Mouse (Mus musculus): Measurements from ENCODE around the gene Fabp3.

Gene Fabp3

GRCm38 (mm10) chr4:130327366-130327765 lies 19.0 kb downstream of the Fabp3 start:
- no peak for DNase-seq (ENCODE audit: low spot score)

DNA sequence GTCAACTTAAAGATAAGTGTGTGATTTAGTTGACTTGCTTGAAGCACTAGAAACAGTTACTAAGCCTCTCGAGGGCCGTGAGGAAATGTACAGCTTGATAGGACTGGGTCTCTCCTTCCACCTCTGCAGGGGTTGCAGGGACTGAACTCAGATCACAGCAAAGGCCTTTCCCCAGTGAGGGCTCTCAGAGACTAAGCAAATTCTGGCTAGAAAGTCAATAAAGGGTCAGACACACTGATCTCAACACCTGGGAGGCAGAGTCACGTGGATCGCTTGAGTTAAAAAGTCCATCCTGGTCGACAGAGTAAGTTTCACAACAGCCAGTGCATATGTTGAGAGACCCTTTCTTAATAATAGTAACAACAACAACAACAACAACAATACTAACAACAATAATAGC lies 27.5 kb downstream of the Fabp3 start:
- no peak for DNase-seq (ENCODE audit: low spot score)

- DNase-seq (ENCODE audit: low spot score): peak; percentile 66
These were observed 33.3 kb downstream of the Fabp3 start for GRCm38 (mm10) chr4:130341691-130342090.

DNA sequence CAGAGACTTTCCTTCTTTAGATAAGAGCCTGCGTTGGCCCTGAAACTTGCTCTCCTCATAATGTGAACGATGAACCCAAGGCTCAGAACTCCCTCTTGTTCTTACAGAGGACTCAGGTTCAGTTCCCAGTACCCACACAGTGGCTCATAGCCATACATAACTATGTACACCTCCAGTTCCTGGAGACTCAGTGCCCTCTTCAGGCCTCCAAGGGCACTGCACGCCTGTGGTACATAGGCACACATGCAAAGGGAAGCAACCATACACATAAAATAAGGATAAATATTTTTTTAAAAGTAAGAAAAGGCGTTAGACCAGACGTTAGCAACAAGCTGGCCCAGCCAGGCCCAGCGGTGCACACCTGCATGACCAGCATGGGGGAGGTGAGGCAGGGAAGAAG lies 41.3 kb downstream of the Fabp3 start:
- DNase-seq (ENCODE audit: low spot score): no peak

GRCm38 (mm10) chr4:130350690-130351422 lies 42.5 kb downstream of the Fabp3 start:
- DNase-seq (ENCODE audit: low spot score): no peak

GRCm38 (mm10) chr4:130352588-130352987 lies 44.2 kb downstream of the Fabp3 start:
- no peak for DNase-seq (ENCODE audit: low spot score)

GRCm38 (mm10) chr4:130357946-130358345 lies 49.6 kb downstream of the Fabp3 start:
- no peak for DNase-seq (ENCODE audit: low spot score)

DNA sequence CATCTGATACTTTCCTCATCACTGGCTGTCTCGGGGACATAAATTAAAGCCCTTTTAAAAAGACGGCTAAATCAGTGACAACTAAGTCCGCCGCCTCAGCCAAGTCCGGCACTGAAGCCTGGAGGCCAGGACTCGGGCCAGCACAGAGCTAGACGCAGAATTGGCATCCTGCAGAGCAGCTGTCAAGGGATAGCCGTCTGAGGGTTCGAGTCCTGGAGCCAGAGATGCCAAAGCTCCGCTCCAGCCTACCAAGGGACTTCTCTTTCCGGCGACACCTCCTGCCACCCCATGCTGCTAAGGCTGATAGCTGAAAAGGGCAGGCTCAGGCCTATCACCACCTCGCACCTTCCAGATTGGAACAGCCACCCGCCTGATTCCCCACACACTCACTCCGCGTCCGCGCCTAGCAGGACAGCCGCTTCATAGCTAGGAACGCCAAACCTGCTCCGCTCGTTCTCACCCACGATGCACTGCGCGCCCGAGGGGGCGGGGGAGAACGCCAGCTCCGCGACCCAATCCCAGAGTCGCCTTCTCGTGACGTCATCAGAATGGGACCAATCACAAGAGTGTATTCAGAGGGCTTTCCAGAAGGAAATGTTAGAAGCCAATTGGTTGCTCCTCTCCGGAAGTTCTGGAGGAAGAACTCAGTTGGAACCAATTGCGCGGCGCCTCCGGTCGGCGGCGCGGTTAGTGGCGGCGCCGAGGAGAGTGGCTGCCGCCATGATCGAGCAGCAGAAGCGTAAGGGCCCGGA lies 51.3 kb downstream of the Fabp3 start, which contains the start of the genes Zcchc17 and Snrnp40:
Gene Zcchc17 (minus strand): TSS at position 458 of the 752 bp plus-strand sequence.
Gene Snrnp40 (plus strand): TSS at position 647 of the 752 bp plus-strand sequence.
- DNase-seq (ENCODE audit: low spot score): peak; percentile 100

DNA sequence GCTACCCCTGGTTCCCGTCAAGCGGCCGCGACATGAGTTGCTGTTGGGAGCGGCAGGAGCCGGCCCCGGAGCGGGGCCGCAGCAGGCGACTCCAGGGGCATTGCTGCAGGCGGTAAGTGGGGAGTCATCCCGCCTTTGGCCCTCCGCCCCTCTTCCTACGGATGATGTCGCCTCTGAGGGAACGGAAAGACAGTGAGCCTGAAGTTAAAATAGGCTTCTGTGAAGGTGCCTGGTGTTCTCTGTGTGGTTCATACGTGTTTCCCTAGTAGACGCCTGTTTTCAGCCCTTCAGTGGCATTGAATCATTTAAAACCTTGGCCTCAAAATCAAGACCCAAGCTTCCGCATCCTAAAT lies 51.8 kb downstream of the Fabp3 start:
- no peak for DNase-seq (ENCODE audit: low spot score)

Data from c-Kit-positive CD71-positive TER-119-positive erythroid progenitor cells, embryonic 14.5 days (primary cell).